Mouse (Mus musculus) erythroid progenitor cell, adult 5-6 weeks (primary cell): ENCODE measurements around the gene C1rb. TPM values are rescaled to one million over a fixed set of nuclear protein-coding genes. Genes with fewer than 3 reads are reported as not detected.
"Not testable (repeated sequence)": the region's sequence is repeated elsewhere in the genome, so short reads cannot be mapped to it uniquely, and the experiment has no call there.

Experiments used
- ATAC-seq: replicated peaks from 2 replicates; pipeline ENCODE4 v1.8.0; 2016; ENCODE audit warnings: moderate number of reproducible peaks, mild to moderate bottlenecking, moderate TSS enrichment, inconsistent platforms; ENCODE audit not compliant: poor library complexity, low FRiP score, severe bottlenecking
- total RNA-seq, 2 experiments: library from RNA; stranded (forward) in 1 of 2; stranded (reverse) in 1 of 2; fragments of 150-400 nt in 1 of 2; fragments of 186-747, 209-891 nt in 1 of 2; gene quantifications; 2 replicates each; pipeline versions ENCODE4 v1.2.3 to v1.2.4; 2015 to 2017; ENCODE audit warnings: low replicate concordance in 2 of 2

The C1rb gene
- total RNA-seq (2015; ENCODE audit: low replicate concordance) (not detected in 2 replicates), total RNA-seq (2017; ENCODE audit: low replicate concordance) (not detected in 2 replicates)

DNA sequence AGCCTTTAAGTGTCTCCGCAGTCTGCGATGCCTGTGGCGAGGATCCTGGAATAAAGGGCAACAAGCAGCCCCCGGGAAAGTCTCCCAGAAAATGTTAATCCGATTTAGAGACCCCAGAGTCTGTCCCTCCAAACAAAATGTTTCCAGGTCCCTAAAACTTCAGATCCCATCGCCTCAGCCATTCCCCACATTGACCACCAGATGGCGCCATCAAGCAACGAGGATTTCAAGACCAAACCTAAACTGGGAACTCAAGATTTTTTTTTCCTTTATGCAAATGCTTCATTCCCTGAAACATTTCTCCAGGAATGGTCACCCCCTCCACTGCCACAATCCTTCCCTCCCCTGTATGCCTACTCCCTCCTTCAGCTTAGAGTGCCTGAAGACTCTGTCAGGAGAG is at the start of gene C1rb:
Gene C1rb (plus strand): TSS at position 269 of the 400 bp plus-strand sequence.
- ATAC-seq = no peak

DNA sequence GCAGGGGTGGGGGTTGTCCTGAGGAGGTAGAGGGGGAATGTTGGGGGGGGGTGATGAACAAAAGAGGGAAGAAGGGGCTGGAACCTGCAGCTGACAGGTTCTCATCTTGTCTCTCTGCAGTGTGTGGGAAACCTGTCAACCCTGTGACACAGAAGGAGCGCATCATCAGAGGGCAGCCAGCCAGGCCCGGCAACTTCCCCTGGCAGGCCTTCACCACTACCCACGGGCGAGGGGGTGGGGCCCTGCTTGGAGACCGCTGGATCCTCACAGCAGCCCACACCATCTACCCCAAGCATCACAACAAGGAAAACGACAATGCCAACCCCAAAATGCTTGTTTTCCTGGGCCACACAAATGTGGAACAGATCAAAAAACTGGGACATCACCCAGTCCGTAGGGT is 48.0 kb upstream of the C1rb start:
- not testable (repeated sequence) for ATAC-seq

DNA sequence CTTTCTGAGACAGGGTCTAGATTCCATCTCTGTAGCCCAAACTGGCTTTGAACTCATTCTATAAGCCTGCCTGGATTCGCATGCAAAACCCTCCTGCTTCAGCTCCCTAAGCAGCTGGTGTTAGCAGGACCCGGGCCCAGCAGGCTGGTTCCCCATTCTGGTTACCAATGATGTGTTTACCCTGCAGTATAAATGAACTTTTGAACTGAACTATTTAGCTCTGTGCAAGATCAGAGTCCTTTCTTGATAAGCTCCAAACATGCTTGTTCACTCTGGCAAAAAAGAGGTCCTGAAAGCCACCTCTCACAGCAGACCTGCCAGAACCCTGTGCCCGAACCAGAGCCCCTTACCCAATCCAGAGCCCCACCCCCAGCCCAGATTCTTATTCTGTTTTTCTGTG is 42.2 kb upstream of the C1rb start:
- ATAC-seq = no peak

DNA sequence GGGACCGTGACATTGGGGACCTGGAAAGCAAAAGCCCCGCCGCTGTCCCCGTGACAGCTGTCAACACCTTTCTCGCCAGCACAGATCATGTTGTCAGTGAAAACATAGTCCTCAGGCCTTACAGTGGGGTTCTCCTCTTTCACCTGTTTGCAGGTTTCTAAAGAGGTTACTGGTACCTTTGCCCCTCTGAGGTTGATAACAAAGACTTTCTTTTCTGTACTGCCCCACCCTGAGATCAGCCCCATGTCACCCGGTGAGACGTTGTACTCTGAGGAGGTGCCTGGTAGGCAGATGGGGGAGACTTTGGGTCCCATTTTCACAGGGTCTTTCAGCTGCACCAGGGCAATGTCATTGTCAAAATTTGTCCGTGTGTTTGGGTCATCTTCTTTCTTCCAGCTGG is 39.0 kb upstream of the C1rb start:
- no peak for ATAC-seq

DNA sequence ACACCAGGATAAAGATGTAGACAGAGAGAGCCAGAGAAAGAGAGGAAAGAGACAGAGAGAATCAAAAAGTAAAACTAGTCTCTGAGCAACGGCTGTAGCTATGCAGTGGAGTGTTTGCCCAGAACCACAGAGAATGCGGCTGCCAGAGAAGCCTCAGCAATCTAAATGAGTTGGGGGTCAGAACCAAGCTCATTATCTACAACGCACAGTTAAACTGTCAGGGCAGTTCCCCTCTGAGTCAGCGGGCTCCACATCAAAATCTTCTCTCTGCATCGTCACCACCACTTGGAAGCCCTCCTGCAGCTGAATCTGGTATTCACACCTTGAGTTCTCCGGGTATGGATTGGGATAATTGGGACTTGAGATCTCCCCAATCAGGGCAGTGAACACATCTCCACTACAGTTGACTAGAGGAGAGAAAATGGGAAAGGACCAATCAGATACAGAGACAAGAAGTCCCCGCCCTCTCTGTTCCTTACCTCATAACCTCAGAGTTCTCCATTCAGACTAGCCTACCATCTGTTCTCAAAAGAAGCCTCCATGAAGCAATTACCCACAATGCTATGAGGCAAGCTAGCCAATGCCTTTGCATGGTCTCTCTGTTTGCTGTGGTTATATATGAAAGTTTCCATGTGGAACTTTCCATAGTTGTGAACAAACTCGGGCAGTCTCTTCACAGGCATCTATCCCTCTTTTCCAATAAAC is 33.8 kb upstream of the C1rb start:
- ATAC-seq = not testable (repeated sequence)

DNA sequence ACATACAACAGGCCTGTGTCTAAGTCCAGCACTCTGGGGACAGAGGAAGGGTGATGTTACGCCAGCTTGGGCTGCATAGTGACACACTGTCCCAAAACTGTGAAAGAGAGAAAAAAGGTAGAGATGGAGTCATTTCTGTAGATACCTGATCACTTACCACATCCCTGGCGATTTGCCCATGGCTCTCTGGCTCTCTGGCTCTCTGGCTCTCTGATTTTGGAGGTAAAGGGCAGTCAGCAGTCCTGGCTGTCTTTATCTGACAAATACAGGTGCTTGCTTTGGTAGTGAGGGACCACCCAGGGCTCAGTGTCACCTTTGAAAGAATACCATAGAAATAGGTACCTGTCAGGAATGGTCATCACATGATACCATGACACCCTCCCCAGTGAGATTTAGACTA is 28.9 kb upstream of the C1rb start:
- ATAC-seq = not testable (repeated sequence)

DNA sequence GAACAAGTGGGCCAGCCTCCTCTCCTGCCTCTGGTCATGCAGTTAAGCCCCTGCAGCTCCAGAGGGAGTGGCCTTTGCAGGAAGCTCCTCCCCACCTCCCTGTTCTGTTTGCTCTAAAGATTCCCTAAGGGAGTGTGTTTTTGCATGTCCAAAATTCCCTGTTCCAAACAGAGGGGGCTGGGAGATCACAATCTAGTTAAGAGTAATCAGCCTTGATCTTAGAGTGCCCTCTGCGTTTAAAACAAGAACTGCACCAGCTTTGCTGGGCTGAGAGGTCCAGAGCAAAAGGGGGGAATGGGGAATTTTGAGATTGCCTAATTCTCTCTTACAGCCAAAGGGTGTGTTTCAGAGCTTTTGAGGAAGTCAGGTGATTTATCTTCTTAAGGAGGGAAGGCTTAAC is 27.8 kb upstream of the C1rb start, which contains the start of gene C1s1:
Gene C1s1 (minus strand): TSS at position 76 of the 400 bp plus-strand sequence.
- not testable (repeated sequence) for ATAC-seq

DNA sequence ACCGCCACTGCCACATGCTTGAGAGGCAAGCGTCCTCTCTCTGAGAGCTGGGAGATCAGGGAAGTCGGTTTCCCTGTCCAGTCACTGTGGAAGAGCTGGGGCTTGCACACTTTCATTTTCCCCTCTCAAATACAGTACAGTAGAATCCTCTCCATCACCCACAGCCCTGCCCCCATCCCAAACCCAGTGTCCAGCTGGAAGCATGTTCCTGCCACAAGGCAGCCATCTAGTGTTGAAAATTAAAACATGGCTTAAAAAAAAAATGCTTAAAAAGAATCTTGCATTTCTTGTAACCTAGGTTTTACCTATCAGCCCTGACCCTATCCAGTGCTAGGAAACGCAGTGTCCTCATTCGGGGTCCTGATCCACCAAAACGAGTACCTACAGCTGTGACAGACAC is 25.6 kb upstream of the C1rb start:
- ATAC-seq = no peak

DNA sequence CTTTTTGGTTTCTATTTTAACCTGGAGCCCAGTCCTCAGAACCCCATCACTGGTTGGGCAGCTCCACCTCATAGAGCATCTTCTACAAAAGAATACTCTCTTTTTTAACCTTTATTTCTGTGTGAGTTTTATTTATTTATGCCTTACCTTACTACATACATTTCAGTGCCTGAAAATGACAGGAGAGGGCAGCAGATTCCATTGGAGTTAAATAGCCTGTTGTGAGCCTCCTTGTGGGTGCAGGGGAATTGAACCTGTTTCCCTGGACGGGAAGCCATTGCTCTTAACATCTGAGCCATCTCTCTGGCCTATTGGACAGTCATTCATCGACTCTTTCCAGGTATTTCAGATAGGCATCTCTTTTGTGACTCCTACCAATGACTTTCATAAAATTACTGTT is 24.7 kb upstream of the C1rb start:
- ATAC-seq = no peak

DNA sequence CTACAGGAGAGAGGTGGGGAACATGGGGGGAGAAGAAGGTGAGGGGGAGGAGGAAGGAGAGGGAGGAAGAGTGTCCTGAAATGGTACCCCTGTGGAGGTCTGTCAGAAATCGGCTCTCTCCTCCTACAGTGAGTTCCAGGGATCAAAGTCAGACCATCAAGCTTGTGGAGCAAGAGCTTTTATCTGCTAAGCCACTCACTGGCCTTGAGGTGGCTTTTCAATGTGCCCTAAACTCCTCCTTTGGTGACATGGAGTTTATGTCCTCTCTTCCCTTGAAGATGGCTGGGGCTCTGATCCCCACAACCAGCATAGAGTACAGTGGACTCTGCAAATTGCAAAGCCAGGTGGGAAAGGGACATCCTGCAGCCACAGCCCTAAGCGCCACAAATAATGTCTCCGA is 22.1 kb upstream of the C1rb start:
- peak; percentile 89 for ATAC-seq

DNA sequence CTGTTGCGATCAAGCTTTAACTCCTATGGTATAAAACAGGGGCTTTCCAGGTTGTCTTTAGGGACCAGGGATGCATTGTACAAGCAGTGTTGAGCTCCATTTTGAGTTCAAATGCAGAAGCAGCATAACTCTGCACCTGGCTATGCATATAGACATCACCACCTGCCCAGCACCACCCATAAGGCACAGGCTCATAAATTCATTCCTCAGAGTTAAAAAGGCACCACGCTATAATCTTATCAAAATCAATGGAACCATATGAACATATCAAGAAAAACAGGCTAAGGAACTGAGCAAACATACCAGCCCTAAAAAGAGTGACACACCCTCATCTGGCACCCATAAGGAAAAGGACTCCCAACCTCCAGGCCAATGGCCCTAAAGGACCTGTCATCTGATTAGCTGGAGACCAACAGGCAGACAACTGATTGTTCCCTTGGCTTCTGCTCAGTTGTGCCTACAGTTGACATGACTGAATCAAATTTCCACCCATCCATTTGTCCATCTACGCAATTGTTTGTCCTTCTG is 21.0 kb upstream of the C1rb start:
- ATAC-seq = peak; percentile 67

DNA sequence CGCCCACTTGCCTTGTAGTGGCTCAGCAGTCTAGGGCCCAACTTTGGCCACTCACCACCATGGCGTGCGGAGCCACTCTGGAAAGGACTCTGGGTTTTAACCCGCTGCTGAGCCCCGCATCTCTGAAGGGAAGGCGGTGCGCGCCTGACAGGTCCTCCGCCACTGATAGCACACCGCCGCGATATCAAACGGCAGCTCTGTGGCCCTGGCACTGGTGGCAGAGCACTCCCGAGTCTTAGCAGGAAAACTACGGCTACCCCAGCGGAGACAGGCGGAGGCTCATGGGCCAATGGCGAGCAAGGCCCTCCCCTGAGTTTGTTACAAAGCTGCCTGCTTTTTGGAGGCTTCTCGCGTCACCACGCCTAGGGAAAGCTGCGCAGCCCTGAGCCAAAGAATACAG is 17.3 kb upstream of the C1rb start:
- ATAC-seq = no peak

DNA sequence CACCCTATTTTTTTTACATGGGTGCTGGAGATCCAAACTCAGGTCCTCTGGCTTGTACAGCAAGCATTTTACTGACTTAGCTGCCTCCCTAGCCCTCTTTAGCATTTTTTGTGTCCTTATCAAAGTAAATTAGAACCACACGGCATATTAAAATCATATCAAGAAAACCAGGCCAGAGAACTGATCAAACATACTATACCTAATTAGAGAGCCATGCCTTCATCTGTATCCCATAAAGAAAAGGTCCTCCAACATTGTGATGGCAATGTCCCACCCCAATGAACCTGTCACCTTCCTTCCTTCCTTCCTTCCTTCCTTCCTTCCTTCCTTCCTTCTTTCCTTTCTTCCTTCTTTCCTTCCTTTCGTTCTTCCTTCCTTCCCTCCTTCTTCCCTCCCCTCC is 14.1 kb upstream of the C1rb start:
- ATAC-seq = peak; percentile 63; the same call in 1 of the 2 replicates

DNA sequence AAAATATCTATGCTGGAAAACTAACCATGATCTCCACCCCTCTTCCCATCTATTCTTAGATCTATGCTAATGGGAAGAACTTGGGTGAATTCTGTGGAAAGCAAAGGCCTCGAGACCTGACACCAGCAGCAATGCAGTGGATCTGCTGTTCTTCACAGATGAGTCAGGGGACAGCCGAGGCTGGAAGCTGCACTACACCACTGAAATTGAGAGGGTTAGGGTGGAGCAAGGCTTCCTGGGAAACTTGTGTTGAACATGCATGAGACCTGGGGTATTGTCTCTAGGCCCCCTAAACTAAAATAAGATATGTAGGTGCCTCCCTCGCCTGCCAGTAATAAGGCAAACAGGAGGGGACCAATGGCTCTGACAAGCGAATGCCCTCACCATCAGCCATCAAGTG is 8.9 kb upstream of the C1rb start:
- not testable (repeated sequence) for ATAC-seq

DNA sequence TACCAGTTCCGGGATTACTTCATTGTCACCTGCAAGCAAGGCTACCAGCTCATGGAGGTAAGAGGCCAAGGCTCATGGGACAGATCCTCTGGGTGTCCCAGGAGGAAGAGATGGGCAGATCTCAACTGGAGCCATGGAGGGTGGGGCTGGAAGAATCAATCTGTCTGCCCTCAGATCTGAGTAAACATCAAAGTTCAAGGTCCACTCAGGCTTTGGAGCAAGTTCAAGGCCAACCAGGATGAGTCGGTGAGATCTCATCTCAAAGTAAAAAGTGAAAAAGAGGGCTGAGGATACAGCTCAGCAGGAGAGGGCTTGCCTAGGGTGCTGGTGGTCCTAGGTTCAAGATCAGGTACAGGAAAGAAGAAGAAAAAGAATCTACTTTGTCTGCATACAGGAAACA is 8.5 kb upstream of the C1rb start:
- not testable (repeated sequence) for ATAC-seq

DNA sequence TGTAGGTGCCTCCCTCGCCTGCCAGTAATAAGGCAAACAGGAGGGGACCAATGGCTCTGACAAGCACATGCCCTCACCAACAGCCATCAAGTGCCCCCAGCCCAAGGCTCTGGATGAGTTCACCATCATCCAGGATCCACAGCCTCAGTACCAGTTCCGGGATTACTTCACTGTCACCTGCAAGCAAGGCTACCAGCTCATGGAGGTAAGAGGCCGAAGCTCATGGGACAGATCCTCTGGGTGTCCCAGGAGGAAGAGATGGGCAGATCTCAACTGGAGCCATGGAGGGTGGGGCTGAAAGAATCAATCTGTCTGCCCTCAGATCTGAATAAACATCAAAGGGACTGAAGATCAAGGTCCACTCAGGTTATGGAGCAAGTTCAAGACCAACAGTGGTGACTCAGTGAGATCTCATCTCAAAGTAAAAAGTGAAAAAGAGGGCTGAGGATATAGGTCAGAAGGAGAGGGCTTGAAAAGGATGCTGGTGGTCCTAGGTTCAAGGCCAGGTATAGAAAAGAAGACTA is 5.1 kb downstream of the C1rb start:
- ATAC-seq = not testable (repeated sequence)

DNA sequence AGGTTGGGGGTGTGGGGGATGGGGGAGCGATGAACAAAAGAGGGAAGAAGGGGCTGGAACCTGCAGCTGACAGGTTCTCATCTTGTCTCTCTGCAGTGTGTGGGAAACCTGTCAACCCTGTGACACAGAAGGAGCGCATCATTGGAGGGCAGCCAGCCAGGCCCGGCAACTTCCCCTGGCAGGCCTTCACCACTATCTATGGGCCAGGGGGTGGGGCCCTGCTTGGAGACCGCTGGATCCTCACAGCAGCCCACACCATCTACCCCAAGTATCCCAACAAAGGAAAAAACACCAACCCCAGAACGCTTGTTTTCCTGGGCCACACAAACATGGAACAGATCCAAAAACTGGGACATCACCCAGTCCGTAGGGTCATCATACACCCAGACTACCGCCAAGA is 10.1 kb downstream of the C1rb start:
- ATAC-seq = 0 out of 2 replicates have a peak, but pooled peaks have one; percentile 14

DNA sequence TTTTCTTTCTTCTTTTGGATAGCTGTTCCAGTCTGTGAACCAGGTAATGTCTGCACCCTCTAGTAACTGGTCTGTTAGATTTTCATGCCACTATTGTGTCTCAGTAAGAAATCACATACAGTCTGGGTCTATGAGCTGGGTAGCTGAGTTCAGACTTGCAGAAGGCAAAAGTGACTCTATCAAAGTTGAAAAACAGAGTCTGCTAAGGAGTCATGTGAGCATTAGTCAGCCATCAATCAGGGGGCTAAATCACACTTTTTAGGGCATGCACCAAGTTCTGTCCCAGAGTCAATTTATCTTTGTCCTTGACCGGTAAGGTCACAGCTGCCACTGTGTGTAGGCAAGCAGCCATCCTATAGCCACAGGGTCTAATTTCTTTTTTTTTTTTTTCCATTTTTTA is 12.1 kb downstream of the C1rb start:
- no peak for ATAC-seq

DNA sequence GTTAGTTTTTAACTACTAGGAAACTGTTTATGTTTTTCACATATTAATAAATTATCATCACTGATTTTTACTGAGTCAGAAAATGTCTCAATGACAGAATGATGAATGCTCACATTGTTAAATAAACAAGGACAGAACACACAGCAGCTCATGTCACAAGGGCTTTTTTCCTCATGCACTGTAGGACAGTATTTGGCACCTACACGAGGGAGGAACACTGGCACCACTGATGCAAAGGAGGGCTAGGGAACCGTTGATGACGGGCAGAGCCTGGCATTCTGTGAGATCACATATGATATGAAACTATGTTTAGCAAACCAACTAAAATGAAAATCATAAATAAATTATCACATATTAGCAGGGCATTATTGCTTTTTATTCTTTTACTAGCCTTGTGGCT is 14.8 kb downstream of the C1rb start:
- no peak for ATAC-seq

DNA sequence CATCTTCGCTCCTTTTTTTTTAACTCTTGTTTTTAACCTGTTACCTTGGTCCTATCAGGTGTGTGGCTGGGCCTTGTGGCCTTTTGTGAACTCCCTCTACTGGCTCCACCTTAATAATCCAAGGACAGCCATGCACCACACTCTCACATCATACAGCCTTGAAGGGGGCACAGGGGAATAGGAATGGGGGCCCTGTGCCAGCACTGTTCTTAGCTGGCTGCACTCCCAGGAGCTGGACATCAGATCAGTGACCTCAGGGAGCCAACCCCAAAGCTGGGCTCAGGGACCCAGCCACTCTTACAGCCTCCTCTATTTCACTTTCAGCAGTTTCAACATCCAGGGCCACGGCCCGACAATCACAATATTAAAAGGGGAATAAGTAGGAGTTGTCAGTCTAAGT is 15.7 kb downstream of the C1rb start:
- ATAC-seq = no peak

DNA sequence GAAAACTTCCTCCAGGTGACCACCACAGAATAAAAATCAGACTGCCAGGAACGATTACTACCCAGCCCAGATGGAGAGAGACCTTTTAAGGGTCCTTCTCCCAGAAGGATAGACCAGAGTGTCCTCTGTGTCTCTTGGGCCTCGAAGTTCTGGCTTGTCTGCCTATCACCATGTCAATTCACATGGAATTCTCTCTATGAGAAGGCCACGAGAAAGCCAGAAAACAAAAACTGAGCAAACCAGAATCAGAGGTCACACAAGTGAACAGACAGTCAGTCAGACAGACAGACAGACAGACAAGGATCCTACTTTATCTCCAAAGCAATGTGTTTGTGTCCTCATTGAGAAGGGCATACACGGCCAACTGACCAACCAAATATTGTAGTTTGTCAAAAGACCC is 16.2 kb downstream of the C1rb start:
- ATAC-seq = no peak
